Mouse (Mus musculus): Measurements from ENCODE around the gene A630023A22Rik. TPM values are rescaled to one million over a fixed set of nuclear protein-coding genes. Genes with fewer than 3 reads are reported as not detected.

Gene A630023A22Rik
- polyA plus RNA-seq (2012; rRNA removed): not detected in 2 replicates

GRCm38 (mm10) chr14:34102601-34103000 is at the start of gene A630023A22Rik:
TSS of gene A630023A22Rik (minus strand) at chr14:34102754.

GRCm38 (mm10) chr14:34152342-34152741 is 49.8 kb upstream of the A630023A22Rik start, which contains the start of gene Npy4r:
TSS of gene Npy4r (minus strand) at chr14:34152489.

GRCm38 (mm10) chr14:34085731-34086130 is 16.8 kb downstream of the A630023A22Rik start, which contains the start of gene Anxa8:
TSS of gene Anxa8 (plus strand) at chr14:34085981.

GRCm38 (mm10) chr14:34052516-34052915 is 50.0 kb downstream of the A630023A22Rik start, which contains the start of gene Antxrl:
TSS of gene Antxrl (plus strand) at chr14:34052707.

GRCm38 (mm10) chr14:34016381-34016780 is 86.2 kb downstream of the A630023A22Rik start, which contains the start of gene Gm5460:
TSS of gene Gm5460 (plus strand) at chr14:34016758.

GRCm38 (mm10) chr14:34015063-34015462 is 87.5 kb downstream of the A630023A22Rik start, which contains the start of gene Gm30083:
TSS of gene Gm30083 (minus strand) at chr14:34015182.

Other genes with a start within 250 kb of the A630023A22Rik start
- gene Gdf10, start 179.2 kb downstream of the A630023A22Rik start, polyA plus RNA-seq (2012; rRNA removed): 4.6 and 16.3 TPM in 2 replicates
- gene Gdf2, start 161.7 kb downstream of the A630023A22Rik start, polyA plus RNA-seq (2012; rRNA removed): not detected in 2 replicates
- not detected in 2 replicates for gene Rbp3, start 148.8 kb downstream of the A630023A22Rik start, polyA plus RNA-seq (2012; rRNA removed)
- 0.53 and 0.86 TPM in 2 replicates for gene Zfp488, start 124.0 kb downstream of the A630023A22Rik start, polyA plus RNA-seq (2012; rRNA removed)
- not detected in 2 replicates for gene Gm30083, start 87.6 kb downstream of the A630023A22Rik start, polyA plus RNA-seq (2012; rRNA removed)
- not detected in 2 replicates for gene Gm5460, start 86.0 kb downstream of the A630023A22Rik start, polyA plus RNA-seq (2012; rRNA removed)
- not detected in 2 replicates for gene Antxrl, start 50.0 kb downstream of the A630023A22Rik start, polyA plus RNA-seq (2012; rRNA removed)
- 0.07 and 2.8 TPM in 2 replicates for gene Anxa8, start 16.8 kb downstream of the A630023A22Rik start, polyA plus RNA-seq (2012; rRNA removed)
- 0.04 and 0.09 TPM in 2 replicates for gene Npy4r, start 49.7 kb upstream of the A630023A22Rik start, polyA plus RNA-seq (2012; rRNA removed)
- 6.8 TPM in 2 replicates for gene Gprin2, start 98.9 kb upstream of the A630023A22Rik start, polyA plus RNA-seq (2012; rRNA removed)
- gene Syt15, start 116.8 kb upstream of the A630023A22Rik start, polyA plus RNA-seq (2012; rRNA removed): 0.87 and 1.1 TPM in 2 replicates
- 3.5 and 4.1 TPM in 2 replicates for gene Shld2, start 207.7 kb upstream of the A630023A22Rik start, polyA plus RNA-seq (2012; rRNA removed)
- 82.1 and 89.2 TPM in 2 replicates for gene Glud1, start 208.0 kb upstream of the A630023A22Rik start, polyA plus RNA-seq (2012; rRNA removed)

Measured in central nervous system, embryonic 14 days (tissue).